22 mouse cellular contexts compared by ENCODE assay signal in genomic region chr17:9697763-9698162, GRCm38 (mm10). TPM values are rescaled to one million over a fixed set of nuclear protein-coding genes. Genes with fewer than 3 reads are reported as not detected.
DNase-seq lines count a peak whose midpoint lies in the region; ATAC-seq and TF ChIP-seq lines count a peak whose summit lies in the region.
"Had no signal": no experiment of that assay in that cellular context is flagged by ENCODE, and none has a peak within 500 bp of the region (broad histone marks: within the 10 kb centered on the region; RNA-seq: fewer than 3 reads in every experiment).

No protein-coding gene starts in this region.

- H3K27ac ChIP-seq in midbrain, embryonic 11.5 days (ENCODE audit: low read depth, low read length) = no peak overlapping the region
- no peak overlapping the region for H3K27ac ChIP-seq in midbrain, embryonic 10.5 days (replicated peaks)
- H3K27ac ChIP-seq in forebrain, postnatal 0 days (ENCODE audit: low read depth, low read length) = no peak overlapping the region
- H3K27ac ChIP-seq: macrophage; neural tube, embryonic 15.5 days; stomach, postnatal 0 days had no signal

- ATAC-seq in midbrain, embryonic 11.5 days (ENCODE audit: low FRiP score) = no peak
- ATAC-seq in forebrain, postnatal 0 days = peak; percentile 43
- no peak for ATAC-seq in CD4-positive, CD25-positive, alpha-beta regulatory T cell, adult 4 months
- ATAC-seq: intestine, embryonic 16.5 days had no signal

- DNase-seq in midbrain, embryonic 11.5 days (ENCODE audit: low spot score, missing footprints) = peak; percentile 54
- DNase-seq in midbrain, embryonic 10.5 days (ENCODE audit: low spot score) = no peak
- DNase-seq in forebrain, postnatal 0 days = peak; percentile 27
- DNase-seq in lung, postnatal 4 days = peak; percentile 7 to 40
- DNase-seq in retina, postnatal 1 day = peak; percentile 92
- no peak for DNase-seq in cerebellum, postnatal 14 days
- no peak for DNase-seq in kidney, adult 9 months
- DNase-seq: adrenal gland, postnatal 14 days; cerebellum, postnatal 36 days; gastrocnemius, postnatal 14 days; kidney, postnatal 14 days; layer of hippocampus, adult 9-11 months; thymus, postnatal 25 days had no signal

- no peaks in the 10 kb centered on the region for H3K4me1 ChIP-seq in midbrain, embryonic 11.5 days (ENCODE audit: control insufficient read depth, insufficient read depth, low read length)
- H3K4me1 ChIP-seq in midbrain, embryonic 10.5 days = no peaks in the 10 kb centered on the region; the same call in 1 of the 2 replicates
- no peaks in the 10 kb centered on the region for H3K4me1 ChIP-seq in forebrain, postnatal 0 days (ENCODE audit: insufficient read depth)
- H3K4me1 ChIP-seq: neural tube, embryonic 15.5 days had no signal

- no peak for TF ChIP-seq CTCF in forebrain, postnatal 0 days (IDR thresholded peaks at IDR 0.05; ENCODE audit: low read depth)

- H3K27me3 ChIP-seq in midbrain, embryonic 11.5 days (ENCODE audit: control insufficient read depth, insufficient read depth, low read length) = no peaks in the 10 kb centered on the region
- no peaks in the 10 kb centered on the region for H3K27me3 ChIP-seq in midbrain, embryonic 10.5 days (ENCODE audit: low read depth, poor library complexity, severe bottlenecking)
- H3K27me3 ChIP-seq in forebrain, postnatal 0 days (ENCODE audit: insufficient read depth, low read length) = no peaks in the 10 kb centered on the region
- H3K27me3 ChIP-seq: neural tube, embryonic 15.5 days had no signal

- H3K4me3 ChIP-seq in midbrain, embryonic 11.5 days (ENCODE audit: low read depth, low read length) = no peak overlapping the region
- H3K4me3 ChIP-seq in midbrain, embryonic 10.5 days = no peak overlapping the region
- H3K4me3 ChIP-seq in forebrain, postnatal 0 days (ENCODE audit: low read depth, low read length) = no peak overlapping the region
- H3K4me3 ChIP-seq: neural tube, embryonic 15.5 days had no signal

- no peak overlapping the region for H3K9ac ChIP-seq in midbrain, embryonic 11.5 days (ENCODE audit: low read length)
- no peak overlapping the region for H3K9ac ChIP-seq in forebrain, postnatal 0 days
- H3K9ac ChIP-seq: neural tube, embryonic 15.5 days had no signal

- H3K36me3 ChIP-seq in midbrain, embryonic 11.5 days (ENCODE audit: control insufficient read depth, insufficient read depth, low read length) = no peaks in the 10 kb centered on the region
- no peaks in the 10 kb centered on the region for H3K36me3 ChIP-seq in midbrain, embryonic 10.5 days
- no peaks in the 10 kb centered on the region for H3K36me3 ChIP-seq in forebrain, postnatal 0 days (ENCODE audit: insufficient read depth)
- H3K36me3 ChIP-seq: neural tube, embryonic 15.5 days had no signal

- no peaks in the 10 kb centered on the region for H3K9me3 ChIP-seq in midbrain, embryonic 11.5 days (ENCODE audit: control insufficient read depth, low read length)
- H3K9me3 ChIP-seq in midbrain, embryonic 10.5 days (replicated peaks) = no peaks in the 10 kb centered on the region; the same call in 1 of the 2 replicates
- H3K9me3 ChIP-seq in forebrain, postnatal 0 days (ENCODE audit: low read length) = peaks cover 6% of the 10 kb centered on the region; the same call in 1 of the 2 replicates
- H3K9me3 ChIP-seq: neural tube, embryonic 15.5 days had no signal

- 68% methylated on average over 7 of the region's 7 CpGs for WGBS in midbrain, embryonic 11.5 days
- 69% methylated on average over 7 of the region's 7 CpGs for WGBS in midbrain, embryonic 10.5 days
- WGBS in forebrain, postnatal 0 days = 24% methylated on average over 7 of the region's 7 CpGs

- H3K4me2 ChIP-seq in midbrain, embryonic 11.5 days = no peak overlapping the region
- no peak overlapping the region for H3K4me2 ChIP-seq in forebrain, postnatal 0 days (ENCODE audit: low read depth)
- H3K4me2 ChIP-seq: neural tube, embryonic 15.5 days had no signal

RNA-seq across cellular contexts. Expression of gene Pabpc6, which starts 28.2 kb away (rescaled TPM):
- not detected in 2 replicates for polyA plus RNA-seq in midbrain, embryonic 11.5 days (2014; fragmentation: Nextera tagmentation; extraction: Ambion mirVana)
- not detected in 2 replicates for polyA plus RNA-seq in midbrain, embryonic 10.5 days (2016; fragmentation: Nextera tagmentation; extraction: Ambion mirVana)
- total RNA-seq in forebrain, postnatal 0 days (2014; rRNA removed) = not detected in 2 replicates
- not detected in 2 replicates for polyA plus RNA-seq in forebrain, postnatal 0 days (2015; fragmentation: Nextera tagmentation; extraction: Ambion mirVana)
- polyA plus RNA-seq in CD4-positive, CD25-positive, alpha-beta regulatory T cell, adult 4 months (2017; shearing (Covaris generic)) = not detected
- total RNA-seq: adrenal gland, postnatal 14 days; gastrocnemius, postnatal 14 days; heart, postnatal 25 days; left cerebral cortex, postnatal 14 days; liver, adult 2 months had no signal
- polyA plus RNA-seq: embryonic facial prominence, embryonic 11.5 days; intestine, embryonic 16.5 days; liver, adult 2 months; macrophage; neural tube, embryonic 15.5 days; stomach, postnatal 0 days had no signal

Comparison
In these comparisons a context has a peak if more than half of its experiments do, and no peak if none do; other contexts are left out.
1. DNase-seq: peak in midbrain, embryonic 11.5 days (single experiment), forebrain, postnatal 0 days (single experiment), lung, postnatal 4 days (2 of 2) and retina, postnatal 1 day (single experiment); none in midbrain, embryonic 10.5 days (single experiment), cerebellum, postnatal 14 days (0 of 2) and kidney, adult 9 months (single experiment).